Mouse (Mus musculus): ENCODE results near the gene Ntn4. TPM values are rescaled to one million over a fixed set of nuclear protein-coding genes. Genes with fewer than 3 reads are reported as not detected.
A peak's percentile ranks its signal among the peaks of the same experiment; 100 is the strongest.

Gene Ntn4
- polyA plus RNA-seq, 1 experiment = 14.6 TPM

DNA sequence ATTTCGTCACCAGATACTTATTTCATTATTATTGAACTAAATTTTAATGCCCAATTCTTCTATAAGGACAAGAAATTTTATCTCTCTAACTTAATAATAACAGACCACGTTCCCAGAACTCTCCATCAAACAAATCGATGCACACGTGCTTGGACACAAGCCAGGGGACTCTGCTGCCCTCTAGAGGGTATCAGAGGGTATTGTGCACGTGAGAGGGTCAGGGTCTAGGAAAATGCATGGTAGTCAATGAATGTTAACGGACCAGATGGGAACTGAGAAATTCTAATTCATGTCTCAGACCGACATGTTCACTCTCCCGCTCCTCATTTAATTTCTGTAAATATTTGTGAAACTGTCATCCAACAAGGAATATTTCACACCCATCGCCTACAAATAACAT, 32.4 kb upstream of the Ntn4 start:
- WGBS = 52% methylated on average over 9 of the region's 9 CpGs
- peaks cover 4% of the 10 kb centered on the region; the same call in 1 of the 2 replicates for H3K4me1 ChIP-seq (ENCODE audit: control insufficient read depth, insufficient read depth, low read length)
- no peak overlapping the region for H3K27ac ChIP-seq (ENCODE audit: insufficient read depth, low read length)
- no peak for DNase-seq
- TF ChIP-seq CTCF (IDR thresholded peaks at IDR 0.05; ENCODE audit: borderline replicate concordance, insufficient read depth, low read depth, low read length) (peak; percentile 49; the same call in 1 of the 2 replicates), POLR2A (IDR thresholded peaks at IDR 0.05; ENCODE audit: borderline replicate concordance, insufficient read depth, low read length) (no peak)
- no peaks in the 10 kb centered on the region for H3K27me3 ChIP-seq (ENCODE audit: control insufficient read depth, insufficient read depth, low read length)
- H3K4me3 ChIP-seq (replicated peaks; ENCODE audit: insufficient read depth, low read depth, low read length) = no peak overlapping the region

DNA sequence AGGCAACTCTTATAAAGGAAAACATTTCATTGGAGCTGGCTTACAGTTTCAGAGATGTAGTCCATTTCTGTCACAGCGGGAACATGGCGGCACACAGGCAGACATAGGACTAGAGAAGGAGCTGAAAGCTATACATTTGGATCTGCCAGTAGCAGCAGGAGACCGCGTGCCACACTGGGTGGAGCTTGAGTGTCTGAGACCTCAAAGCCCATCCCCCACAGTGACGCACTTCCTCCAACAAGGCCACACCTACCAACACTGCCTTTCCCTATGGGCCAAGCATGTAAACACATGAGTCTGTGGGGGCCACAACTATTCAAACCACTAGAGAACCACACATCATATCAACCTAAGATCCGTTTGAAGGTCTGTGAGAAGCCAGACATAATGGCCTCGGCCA, 31.2 kb upstream of the Ntn4 start:
- Histone ChIP-seq H3K4me3 (replicated peaks; ENCODE audit: insufficient read depth, low read depth, low read length) (no peak overlapping the region), H3K27me3 (ENCODE audit: control insufficient read depth, insufficient read depth, low read length) (no peaks in the 10 kb centered on the region), H3K4me1 (ENCODE audit: control insufficient read depth, insufficient read depth, low read length) (peaks cover 4% of the 10 kb centered on the region; the same call in 1 of the 2 replicates), H3K27ac (ENCODE audit: insufficient read depth, low read length) (no peak overlapping the region)
- no peak for DNase-seq
- TF ChIP-seq POLR2A (IDR thresholded peaks at IDR 0.05; ENCODE audit: borderline replicate concordance, insufficient read depth, low read length) (no peak), CTCF (IDR thresholded peaks at IDR 0.05; ENCODE audit: borderline replicate concordance, insufficient read depth, low read depth, low read length) (no peak)
- 95% methylated on average over 7 of the region's 7 CpGs for WGBS

DNA sequence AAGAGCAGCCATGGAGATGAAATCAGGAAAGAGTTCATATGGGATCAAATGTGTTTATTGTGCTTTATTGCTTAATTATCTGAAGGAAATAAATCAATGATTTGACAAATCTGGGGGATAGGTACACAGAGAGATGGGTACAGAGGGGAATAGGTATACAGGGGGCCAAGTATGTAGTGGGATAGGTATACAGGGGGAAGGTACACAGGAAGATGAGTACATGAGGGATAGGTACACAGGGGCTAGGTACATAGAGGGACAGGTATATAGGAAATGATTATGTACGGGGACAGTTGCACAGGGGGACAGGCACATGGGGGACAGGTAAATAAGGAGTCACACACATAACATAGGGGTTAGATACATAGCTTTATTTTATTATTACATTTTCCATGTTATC, 29.6 kb upstream of the Ntn4 start:
- WGBS = 100% methylated on average over 1 of the region's 1 CpGs
- no peak for DNase-seq
- TF ChIP-seq POLR2A (IDR thresholded peaks at IDR 0.05; ENCODE audit: borderline replicate concordance, insufficient read depth, low read length) (no peak), CTCF (IDR thresholded peaks at IDR 0.05; ENCODE audit: borderline replicate concordance, insufficient read depth, low read depth, low read length) (no peak)
- H3K27ac ChIP-seq (ENCODE audit: insufficient read depth, low read length) = no peak overlapping the region
- H3K4me3 ChIP-seq (replicated peaks; ENCODE audit: insufficient read depth, low read depth, low read length) = no peak overlapping the region
- no peaks in the 10 kb centered on the region for H3K4me1 ChIP-seq (ENCODE audit: control insufficient read depth, insufficient read depth, low read length)
- H3K27me3 ChIP-seq (ENCODE audit: control insufficient read depth, insufficient read depth, low read length) = no peaks in the 10 kb centered on the region

DNA sequence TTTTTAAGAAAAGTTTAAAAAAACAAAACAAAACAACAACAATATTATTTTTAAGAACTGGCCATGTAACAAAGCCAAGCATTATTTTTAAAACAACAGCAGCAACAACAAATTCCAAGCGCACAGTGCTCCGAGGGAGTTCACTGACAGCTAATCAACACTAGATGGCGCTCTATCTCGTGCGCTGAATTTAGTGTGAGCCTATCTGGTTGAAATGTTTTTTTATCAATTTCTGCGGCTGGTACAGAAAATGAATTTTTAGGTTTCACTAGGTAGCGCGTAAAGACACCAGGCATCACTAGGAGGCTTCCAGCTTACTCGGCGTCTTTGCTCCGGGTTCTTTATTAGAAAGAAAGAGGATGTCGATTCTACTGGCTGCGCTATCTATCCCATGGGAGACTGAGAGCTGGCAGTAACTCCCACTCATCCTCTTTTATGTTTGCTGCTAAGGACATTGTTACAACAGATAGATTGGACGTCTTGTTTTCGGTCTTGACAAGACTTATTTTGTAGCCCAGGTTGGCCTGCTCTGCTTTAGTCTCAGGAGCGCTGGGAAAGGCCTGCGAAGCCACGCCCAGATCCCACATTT, 29.0 kb upstream of the Ntn4 start:
- TF ChIP-seq CTCF (IDR thresholded peaks at IDR 0.05; ENCODE audit: borderline replicate concordance, insufficient read depth, low read depth, low read length) = peak; percentile 80
- TF ChIP-seq POLR2A (IDR thresholded peaks at IDR 0.05; ENCODE audit: borderline replicate concordance, insufficient read depth, low read length) = no peak
- peak; percentile 68 to 70 for DNase-seq
- Histone ChIP-seq H3K4me3 (replicated peaks; ENCODE audit: insufficient read depth, low read depth, low read length) (peak overlapping the region; percentile 52), H3K27ac (ENCODE audit: insufficient read depth, low read length) (peak overlapping the region; percentile 70), H3K27me3 (ENCODE audit: control insufficient read depth, insufficient read depth, low read length) (no peaks in the 10 kb centered on the region), H3K4me1 (ENCODE audit: control insufficient read depth, insufficient read depth, low read length) (no peaks in the 10 kb centered on the region)
- WGBS = 22% methylated on average over 18 of the region's 18 CpGs

- no peak for DNase-seq
- H3K27me3 ChIP-seq (ENCODE audit: control insufficient read depth, insufficient read depth, low read length) = no peaks in the 10 kb centered on the region
- H3K27ac ChIP-seq (ENCODE audit: insufficient read depth, low read length) = no peak overlapping the region
- no peaks in the 10 kb centered on the region for H3K4me1 ChIP-seq (ENCODE audit: control insufficient read depth, insufficient read depth, low read length)
- 85% methylated on average over 8 of the region's 8 CpGs for WGBS
- H3K4me3 ChIP-seq (replicated peaks; ENCODE audit: insufficient read depth, low read depth, low read length) = no peak overlapping the region
- no peak for TF ChIP-seq POLR2A (IDR thresholded peaks at IDR 0.05; ENCODE audit: borderline replicate concordance, insufficient read depth, low read length)
- TF ChIP-seq CTCF (IDR thresholded peaks at IDR 0.05; ENCODE audit: borderline replicate concordance, insufficient read depth, low read depth, low read length) = no peak
These were observed 25.6 kb upstream of the Ntn4 start for GRCm38 (mm10) chr10:93614850-93615249.

GRCm38 (mm10) chr10:93620438-93621179, 19.9 kb upstream of the Ntn4 start:
- H3K27ac ChIP-seq (ENCODE audit: insufficient read depth, low read length) = no peak overlapping the region
- TF ChIP-seq POLR2A (IDR thresholded peaks at IDR 0.05; ENCODE audit: borderline replicate concordance, insufficient read depth, low read length) = no peak
- no peak for TF ChIP-seq CTCF (IDR thresholded peaks at IDR 0.05; ENCODE audit: borderline replicate concordance, insufficient read depth, low read depth, low read length)
- no peak for DNase-seq
- H3K27me3 ChIP-seq (ENCODE audit: control insufficient read depth, insufficient read depth, low read length) = no peaks in the 10 kb centered on the region
- no peaks in the 10 kb centered on the region for H3K4me1 ChIP-seq (ENCODE audit: control insufficient read depth, insufficient read depth, low read length)
- 79% methylated on average over 7 of the region's 7 CpGs for WGBS
- no peak overlapping the region for H3K4me3 ChIP-seq (replicated peaks; ENCODE audit: insufficient read depth, low read depth, low read length)

DNA sequence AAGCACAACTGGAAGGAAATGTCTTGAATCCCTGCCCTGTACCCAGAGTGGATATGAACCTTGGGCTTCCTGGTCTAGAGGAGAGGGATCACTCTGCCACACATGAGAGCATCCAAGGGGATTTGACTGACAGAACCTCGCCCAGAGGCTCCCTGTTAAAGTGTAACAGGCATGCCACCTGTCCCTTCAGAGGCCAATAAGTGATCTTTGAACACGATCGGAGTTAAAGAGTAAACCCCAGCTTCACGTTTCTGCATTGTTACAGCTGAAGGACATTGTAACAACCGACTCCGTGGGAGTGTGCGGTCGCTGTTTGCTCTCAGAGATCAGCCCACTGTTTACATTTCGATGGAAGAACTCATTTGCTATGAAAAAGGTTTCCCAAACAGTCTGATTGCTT, 16.8 kb upstream of the Ntn4 start:
- no peak for TF ChIP-seq POLR2A (IDR thresholded peaks at IDR 0.05; ENCODE audit: borderline replicate concordance, insufficient read depth, low read length)
- no peak for TF ChIP-seq CTCF (IDR thresholded peaks at IDR 0.05; ENCODE audit: borderline replicate concordance, insufficient read depth, low read depth, low read length)
- H3K4me3 ChIP-seq (replicated peaks; ENCODE audit: insufficient read depth, low read depth, low read length) = no peak overlapping the region
- WGBS = 75% methylated on average over 9 of the region's 9 CpGs
- H3K27me3 ChIP-seq (ENCODE audit: control insufficient read depth, insufficient read depth, low read length) = no peaks in the 10 kb centered on the region
- DNase-seq = no peak
- H3K4me1 ChIP-seq (ENCODE audit: control insufficient read depth, insufficient read depth, low read length) = no peaks in the 10 kb centered on the region
- H3K27ac ChIP-seq (ENCODE audit: insufficient read depth, low read length) = no peak overlapping the region

DNA sequence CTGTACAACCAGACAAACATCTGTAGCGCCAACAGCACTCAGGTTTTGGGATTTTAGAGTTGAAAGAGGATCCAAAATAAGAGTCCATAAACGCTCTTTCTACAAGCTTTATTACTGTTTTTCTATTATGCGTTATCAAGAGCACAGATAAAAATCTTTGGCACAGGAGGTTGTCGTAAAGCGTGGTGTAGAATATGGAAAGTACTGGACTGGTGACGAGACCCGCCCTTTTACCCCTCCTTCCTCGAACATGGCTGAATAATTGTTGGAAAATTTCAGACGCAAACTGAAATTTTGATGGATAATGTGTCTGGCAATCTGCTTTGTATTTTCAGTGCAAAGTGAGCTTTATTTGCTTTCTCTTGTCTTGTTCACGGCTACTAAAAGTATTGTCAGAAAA, 16.3 kb upstream of the Ntn4 start:
- H3K4me3 ChIP-seq (replicated peaks; ENCODE audit: insufficient read depth, low read depth, low read length) = no peak overlapping the region
- no peaks in the 10 kb centered on the region for H3K4me1 ChIP-seq (ENCODE audit: control insufficient read depth, insufficient read depth, low read length)
- H3K27ac ChIP-seq (ENCODE audit: insufficient read depth, low read length) = no peak overlapping the region
- no peak for TF ChIP-seq CTCF (IDR thresholded peaks at IDR 0.05; ENCODE audit: borderline replicate concordance, insufficient read depth, low read depth, low read length)
- TF ChIP-seq POLR2A (IDR thresholded peaks at IDR 0.05; ENCODE audit: borderline replicate concordance, insufficient read depth, low read length) = no peak
- no peak for DNase-seq
- WGBS = 89% methylated on average over 10 of the region's 10 CpGs
- no peaks in the 10 kb centered on the region for H3K27me3 ChIP-seq (ENCODE audit: control insufficient read depth, insufficient read depth, low read length)

Data from cerebellum, adult 2 months (tissue).